Mouse (Mus musculus) ES-Bruce4 (cell line): ENCODE measurements around the gene Twnk.

Source experiments
- CTCF ChIP-seq: IDR thresholded peaks from one replicate; pipeline ENCODE4 v1.8.1; 2011; ENCODE audit warnings: low read depth, low read length
- EP300 ChIP-seq: IDR thresholded peaks from 2 replicates; pipeline ENCODE4 v1.6.1; 2011; ENCODE audit warnings: low read depth, low read length; ENCODE audit not compliant: insufficient read depth

- TF ChIP-seq CTCF = no peak
- no peak for TF ChIP-seq EP300
Observed at GRCm38 (mm10) chr19:45017909-45018308, 12.4 kb downstream of the Twnk start.
